Mouse (Mus musculus): ENCODE measurements around the gene Snx17. TPM values are rescaled to one million over a fixed set of nuclear protein-coding genes. Genes with fewer than 3 reads are reported as not detected.

The Snx17 gene
- polyA plus RNA-seq (2017; shearing (Covaris generic)): 148 TPM

GRCm38 (mm10) chr5:31192939-31193630 lies at the start of gene Snx17, which contains the start of gene Eif2b4:
Gene Snx17, plus strand, starts transcription at chr5:31193227.
Gene Eif2b4, minus strand, starts transcription at chr5:31193430.

GRCm38 (mm10) chr5:31154152-31154553 lies 38.9 kb upstream of the Snx17 start, which contains the start of gene Mpv17:
Gene Mpv17, minus strand, starts transcription at chr5:31154251.

GRCm38 (mm10) chr5:31179766-31180630 lies 13.0 kb upstream of the Snx17 start, which contains the start of the genes Gm29609 and Gtf3c2:
Gene Gm29609, minus strand, starts transcription at chr5:31179911.
Gene Gtf3c2, minus strand, starts transcription at chr5:31180144.

GRCm38 (mm10) chr5:31201742-31202590 lies 8.9 kb downstream of the Snx17 start, which contains the start of gene Zfp513:
Gene Zfp513, minus strand, starts transcription at chr5:31202303.

GRCm38 (mm10) chr5:31220448-31221303 lies 27.6 kb downstream of the Snx17 start, which contains the start of gene Ppm1g:
Gene Ppm1g, minus strand, starts transcription at chr5:31220687.

GRCm38 (mm10) chr5:31240637-31241521 lies 47.9 kb downstream of the Snx17 start, which contains the start of the genes Nrbp1 and Gm9970:
Gene Nrbp1, plus strand, starts transcription at chr5:31240864.
Gene Gm9970, minus strand, starts transcription at chr5:31241232.

Other genes with a start within 250 kb of the Snx17 start
- gene Cgref1, start 247.6 kb upstream of the Snx17 start, polyA plus RNA-seq (2017; shearing (Covaris generic)): 0.21 TPM
- gene Preb, start 232.9 kb upstream of the Snx17 start, polyA plus RNA-seq (2017; shearing (Covaris generic)): 236 TPM
- not detected for gene Tcf23, start 224.6 kb upstream of the Snx17 start, polyA plus RNA-seq (2017; shearing (Covaris generic))
- 94.0 TPM for gene Atraid, start 144.9 kb upstream of the Snx17 start, polyA plus RNA-seq (2017; shearing (Covaris generic))
- 15.0 TPM for gene Slc5a6, start 144.3 kb upstream of the Snx17 start, polyA plus RNA-seq (2017; shearing (Covaris generic))
- gene Cad, start 138.4 kb upstream of the Snx17 start, polyA plus RNA-seq (2017; shearing (Covaris generic)): 32.5 TPM
- gene Dnajc5g, start 86.9 kb upstream of the Snx17 start, polyA plus RNA-seq (2017; shearing (Covaris generic)): not detected
- 0.72 TPM for gene Slc30a3, start 85.0 kb upstream of the Snx17 start, polyA plus RNA-seq (2017; shearing (Covaris generic))
- not detected for gene Trim54, start 76.5 kb upstream of the Snx17 start, polyA plus RNA-seq (2017; shearing (Covaris generic))
- gene Ucn, start 54.4 kb upstream of the Snx17 start, polyA plus RNA-seq (2017; shearing (Covaris generic)): not detected
- gene Mpv17, start 39.0 kb upstream of the Snx17 start, polyA plus RNA-seq (2017; shearing (Covaris generic)): 47.9 TPM
- gene Gm29609, start 13.3 kb upstream of the Snx17 start, polyA plus RNA-seq (2017; shearing (Covaris generic)): 1.2 TPM
- gene Gtf3c2, start 13.1 kb upstream of the Snx17 start, polyA plus RNA-seq (2017; shearing (Covaris generic)): 122 TPM
- 98.6 TPM for gene Eif2b4, start 203 bp downstream of the Snx17 start, polyA plus RNA-seq (2017; shearing (Covaris generic))
- gene Zfp513, start 9.1 kb downstream of the Snx17 start, polyA plus RNA-seq (2017; shearing (Covaris generic)): 37.1 TPM
- 67.4 TPM for gene Ppm1g, start 27.5 kb downstream of the Snx17 start, polyA plus RNA-seq (2017; shearing (Covaris generic))
- 209 TPM for gene Nrbp1, start 47.6 kb downstream of the Snx17 start, polyA plus RNA-seq (2017; shearing (Covaris generic))
- gene Gm9970, start 48.0 kb downstream of the Snx17 start, polyA plus RNA-seq (2017; shearing (Covaris generic)): not detected
- 45.4 TPM for gene Krtcap3, start 58.5 kb downstream of the Snx17 start, polyA plus RNA-seq (2017; shearing (Covaris generic))
- 10.7 TPM for gene Ift172, start 97.9 kb downstream of the Snx17 start, polyA plus RNA-seq (2017; shearing (Covaris generic))
- not detected for gene Fndc4, start 102.9 kb downstream of the Snx17 start, polyA plus RNA-seq (2017; shearing (Covaris generic))
- not detected for gene Gckr, start 104.2 kb downstream of the Snx17 start, polyA plus RNA-seq (2017; shearing (Covaris generic))

Measured in inflammation-experienced regulatory T-cells, adult 16 weeks (primary cell).